Mouse (Mus musculus): ENCODE measurements at regions not wholly inside any gene's neighbourhood (a gene's known extent, or its start where the extent isn't known, plus 50 kb on each side); places are given as distances from the start of the nearest gene placed in this dataset.

DNA sequence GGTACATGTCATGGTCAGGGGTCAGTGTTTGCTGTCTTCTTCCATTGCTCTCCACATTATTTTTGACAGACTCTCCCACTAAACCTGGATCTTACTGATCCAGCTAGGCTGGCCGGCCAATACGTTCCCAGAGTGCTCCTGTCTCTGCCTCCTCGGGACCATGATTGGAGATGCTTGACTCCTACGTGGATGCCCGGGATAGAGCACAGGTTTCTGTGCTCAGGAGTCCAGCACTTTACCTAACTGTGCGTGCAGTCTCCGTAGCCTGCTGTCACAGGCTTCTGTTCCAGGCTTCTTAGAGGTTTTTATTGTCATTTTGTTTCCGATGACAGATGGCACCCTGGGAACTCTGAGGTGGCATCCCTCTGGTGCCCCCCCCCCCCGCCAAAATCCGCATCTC is 232.4 kb downstream of the Maf start:
- DNase-seq, result no peak

DNA sequence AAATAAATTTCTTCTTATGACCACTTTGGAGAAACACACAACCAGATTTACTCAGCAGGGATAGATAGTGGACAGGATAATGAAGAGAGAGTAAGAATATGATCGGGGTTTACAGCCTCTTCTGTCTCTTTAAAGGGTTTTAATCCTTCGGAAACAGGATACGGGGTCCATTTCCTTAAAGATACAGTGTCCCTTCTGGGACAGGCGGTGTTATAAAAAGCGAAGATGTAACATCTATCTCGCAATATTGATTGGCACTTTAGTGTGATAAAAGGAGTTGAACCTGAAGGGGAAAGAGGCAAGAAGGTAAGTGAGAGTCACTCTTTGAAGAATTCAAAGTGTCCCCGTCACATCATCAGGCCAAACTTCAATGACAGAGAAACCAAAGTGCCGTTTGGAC is 233.6 kb downstream of the Maf start:
- DNase-seq, result no peak

DNA sequence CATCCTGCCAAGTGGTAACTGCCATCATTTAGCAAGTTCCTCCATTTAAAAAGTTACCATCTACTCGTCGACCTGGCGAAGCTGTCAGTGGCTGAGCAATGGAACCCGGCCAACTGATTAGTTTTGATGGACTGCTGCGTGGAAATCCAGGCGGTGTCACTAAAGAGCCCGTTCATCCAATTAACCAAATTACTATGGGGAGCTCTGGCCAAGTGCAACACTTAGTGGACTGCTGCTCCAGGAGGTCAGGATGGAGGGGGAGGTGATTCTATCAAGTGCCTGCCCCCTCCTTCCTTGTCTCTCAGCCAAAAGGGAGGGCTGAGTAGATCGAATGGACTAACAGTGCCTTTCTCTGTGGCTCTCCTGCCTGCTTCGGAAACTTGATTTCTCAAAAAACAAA is 241.0 kb downstream of the Maf start:
- peak; percentile 5 for DNase-seq

DNA sequence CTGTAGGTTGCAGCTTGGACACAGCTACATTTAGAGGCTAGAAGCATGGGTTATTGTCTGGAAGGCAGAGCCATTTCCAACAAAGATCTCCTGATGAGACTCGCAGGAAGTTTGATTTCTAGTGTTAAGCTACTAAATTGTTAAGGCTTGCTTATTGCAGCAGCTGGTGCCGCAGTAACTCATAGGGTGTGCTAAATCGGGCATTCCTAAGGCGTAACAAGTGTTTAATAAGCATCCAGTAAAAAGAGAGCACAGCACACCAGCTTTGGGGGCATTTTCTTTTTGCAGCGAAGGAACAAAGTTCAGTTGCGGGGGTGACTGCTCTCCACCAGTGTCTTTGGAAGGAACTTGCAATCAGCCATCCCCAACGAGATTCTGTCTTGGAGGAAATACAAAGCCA is 241.5 kb downstream of the Maf start:
- no peak for DNase-seq

DNA sequence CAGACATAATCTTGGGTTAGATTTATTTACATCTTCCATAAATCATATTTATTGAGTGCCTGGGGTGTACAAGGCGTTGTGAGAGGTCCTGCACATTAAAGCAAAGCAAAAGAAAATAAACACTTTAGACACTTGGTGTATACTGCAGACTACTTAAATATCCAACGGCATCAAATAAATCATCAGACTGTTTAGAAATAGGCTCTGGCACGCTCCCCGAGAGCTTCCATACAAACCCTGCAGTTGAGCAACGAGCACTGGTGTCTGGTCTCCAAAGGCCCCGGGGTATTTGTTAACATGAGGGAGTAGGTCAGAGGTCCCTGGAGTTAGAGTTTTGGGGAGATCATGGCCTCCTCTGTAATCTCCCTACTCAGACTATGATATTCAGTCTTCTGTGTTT is 244.9 kb downstream of the Maf start:
- DNase-seq, result no peak

DNA sequence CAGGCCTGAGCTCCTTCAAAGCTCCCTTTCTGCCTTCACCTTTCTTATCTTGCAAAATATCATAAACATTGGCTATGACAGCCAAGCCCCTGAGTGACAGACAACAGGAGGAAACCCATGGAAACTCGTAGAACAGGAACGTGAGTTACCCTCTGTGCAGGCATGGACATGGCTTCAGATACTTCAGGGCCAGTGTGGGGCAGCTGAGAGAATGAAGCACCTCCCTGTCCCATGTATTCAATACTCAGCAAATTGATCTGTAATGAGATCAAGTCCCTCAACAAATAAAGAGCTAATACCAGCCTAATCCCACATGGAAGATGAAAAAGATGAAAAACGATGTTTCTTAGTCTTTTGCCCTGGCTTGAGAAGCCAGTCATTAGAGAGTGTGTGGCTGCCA is 249.5 kb downstream of the Maf start:
- no peak for DNase-seq

DNA sequence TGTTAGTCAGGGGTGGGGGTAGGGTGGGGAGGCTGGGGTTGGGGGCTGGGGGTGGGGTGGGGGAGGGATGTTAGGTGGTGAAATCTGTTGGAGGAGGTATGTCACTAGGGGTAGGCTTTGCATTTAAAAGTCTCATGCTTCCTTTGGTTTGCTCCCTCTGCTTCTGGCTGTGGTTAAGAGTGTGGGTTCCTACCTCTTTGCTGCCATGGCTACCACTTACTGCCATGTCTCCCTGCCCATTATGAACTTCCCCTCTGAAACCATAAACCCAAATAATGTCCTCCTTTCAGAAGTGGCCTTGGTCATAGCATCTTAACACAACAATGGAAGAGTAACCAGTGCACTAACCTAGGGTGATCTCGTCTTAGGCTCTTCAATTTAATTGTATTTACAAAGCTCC is 256.8 kb downstream of the Maf start:
- DNase-seq, result no peak

DNA sequence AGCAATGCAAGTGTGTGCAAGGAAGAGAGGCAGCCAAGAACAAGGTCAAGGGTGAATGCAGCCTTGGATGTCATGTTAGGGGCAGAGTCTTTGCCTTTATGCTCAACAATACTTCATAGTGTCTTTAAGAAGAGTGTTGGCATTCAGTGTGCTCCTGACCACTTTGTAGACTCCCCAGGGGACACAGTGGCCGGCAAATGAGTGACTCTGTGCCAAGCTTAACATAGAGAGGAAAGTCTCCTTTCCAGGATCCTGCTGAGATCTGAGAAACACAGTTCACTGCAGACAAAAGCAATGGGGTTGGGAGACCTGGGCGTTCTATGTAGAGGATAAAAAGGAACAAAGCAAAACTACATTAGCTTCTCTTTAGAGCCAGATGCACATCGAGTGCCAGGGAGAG is 259.2 kb downstream of the Maf start:
- DNase-seq, result no peak

DNA sequence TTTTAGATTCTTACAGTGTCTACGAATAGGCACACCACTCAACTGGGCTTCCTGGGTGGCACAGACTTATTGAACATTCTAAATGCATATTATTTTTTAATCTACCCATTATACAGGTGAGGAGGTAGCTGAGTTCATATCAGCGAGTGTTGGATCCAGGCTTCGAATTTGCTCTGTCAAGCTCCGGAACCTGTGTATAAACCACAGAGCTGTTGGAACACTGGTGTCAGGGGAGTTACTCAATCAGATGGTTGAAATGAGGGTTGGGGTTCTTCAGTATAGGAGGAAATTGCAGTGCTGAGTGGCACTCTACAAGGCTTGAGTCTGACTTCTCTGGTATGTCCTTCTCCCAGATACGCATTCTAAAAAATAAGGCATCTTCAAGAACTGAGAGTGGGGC is 263.1 kb downstream of the Maf start:
- no peak for DNase-seq

DNA sequence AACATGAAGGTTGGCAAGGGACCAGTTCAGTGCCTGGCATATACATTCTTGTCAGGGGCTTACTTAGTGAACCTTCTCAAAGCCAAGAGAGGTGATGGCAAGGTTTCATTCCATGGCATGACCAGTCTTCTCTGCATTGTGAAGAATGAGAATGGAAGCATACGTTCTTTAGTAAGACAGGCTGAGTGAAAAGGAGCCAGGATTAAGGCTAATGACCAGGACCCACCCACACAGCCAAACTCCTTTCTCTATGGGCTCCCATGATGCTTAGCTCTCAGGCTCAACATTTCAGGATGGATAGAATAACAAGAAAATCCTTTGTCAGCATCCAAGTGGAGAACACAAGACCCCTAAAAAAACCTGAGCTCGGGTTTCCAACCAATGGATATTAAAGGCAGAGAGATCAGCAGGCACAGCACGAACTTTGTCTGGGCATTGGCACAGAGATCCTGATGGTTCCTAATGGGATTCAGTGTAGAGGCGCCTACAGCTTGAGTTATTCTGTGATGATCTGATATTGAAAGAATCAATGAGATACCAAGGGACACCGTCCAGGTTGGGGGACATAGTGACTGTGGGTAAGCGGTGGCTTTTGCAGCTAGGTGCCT is 265.5 kb downstream of the Maf start:
- no peak for DNase-seq

DNA sequence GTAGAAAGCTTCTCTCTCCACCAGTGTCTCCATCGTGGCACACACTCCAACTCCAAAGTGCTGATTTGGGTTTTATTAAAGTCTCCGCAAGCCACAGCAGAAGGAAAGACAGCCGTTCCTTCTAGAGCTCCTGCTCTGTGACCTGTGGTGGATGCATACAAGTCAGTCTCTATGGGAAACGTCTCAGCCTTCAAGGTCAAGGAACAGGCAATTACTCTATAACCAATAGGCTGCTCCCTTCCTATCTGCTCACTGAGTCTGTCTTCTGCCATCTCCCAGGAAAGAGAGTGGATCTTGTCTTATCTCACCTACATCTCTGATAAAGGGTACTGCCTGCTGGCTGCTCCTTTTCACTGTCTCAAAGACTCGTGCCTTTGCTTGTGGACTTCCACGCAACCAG is 266.3 kb downstream of the Maf start:
- DNase-seq, result no peak

DNA sequence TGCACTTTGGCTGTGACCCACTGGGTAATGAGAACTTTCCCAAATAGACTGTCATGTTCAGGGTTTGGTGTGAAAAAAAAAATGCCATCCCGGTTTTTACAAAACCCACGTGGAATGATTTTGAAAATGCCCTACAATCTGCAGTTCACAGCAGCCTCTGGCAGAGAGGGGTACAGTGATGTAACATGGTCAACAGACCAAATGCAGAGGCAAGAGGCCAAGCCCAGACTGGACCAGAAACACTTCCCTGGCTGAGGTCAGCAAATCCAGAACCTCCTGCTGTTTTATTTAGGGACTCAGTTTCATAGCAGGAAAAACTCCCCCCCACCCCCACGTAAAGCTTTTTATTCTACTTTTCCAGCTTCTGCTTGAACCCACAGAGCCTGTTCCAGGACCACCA is 267.4 kb downstream of the Maf start:
- DNase-seq, result no peak

DNA sequence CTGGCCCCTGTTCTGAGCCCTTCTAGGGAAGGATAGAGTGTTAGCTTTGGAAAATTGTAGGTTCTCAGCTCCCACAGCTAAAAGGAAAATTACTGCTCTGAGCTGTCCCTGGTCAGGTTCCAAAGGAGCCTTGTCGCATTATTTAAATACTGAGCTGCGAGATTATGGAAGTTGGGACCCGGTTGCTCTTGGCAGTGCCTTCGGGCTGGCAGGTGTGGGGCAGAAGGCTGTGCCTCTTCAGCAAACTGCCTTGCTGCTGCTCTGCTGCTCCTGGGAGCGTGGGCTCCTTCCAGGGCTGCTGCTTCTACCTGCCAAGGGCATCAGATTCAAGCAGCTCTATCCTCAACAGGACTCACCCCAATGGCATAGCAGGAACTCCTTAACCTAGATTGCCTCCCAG is 268.1 kb downstream of the Maf start:
- no peak for DNase-seq

DNA sequence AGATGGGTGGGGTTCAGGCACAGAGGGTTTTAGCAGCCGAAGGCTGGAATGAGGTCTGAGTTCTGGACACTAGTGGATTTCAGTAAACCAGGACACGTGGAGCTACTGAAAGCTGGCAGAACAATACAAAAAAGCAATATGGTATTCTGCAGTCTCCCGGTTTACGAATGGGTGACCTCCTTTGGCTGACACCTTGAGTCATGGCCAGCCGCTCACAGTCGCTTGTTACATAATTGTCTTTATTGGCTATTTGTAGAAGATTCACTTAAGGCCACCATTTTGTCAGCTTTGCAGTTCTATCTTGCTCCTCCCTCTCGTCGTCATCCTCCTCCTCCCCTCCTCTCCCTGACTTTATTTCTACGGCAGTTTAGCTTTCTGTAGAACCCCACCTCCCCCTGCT is 269.6 kb downstream of the Maf start:
- no peak for DNase-seq

DNA sequence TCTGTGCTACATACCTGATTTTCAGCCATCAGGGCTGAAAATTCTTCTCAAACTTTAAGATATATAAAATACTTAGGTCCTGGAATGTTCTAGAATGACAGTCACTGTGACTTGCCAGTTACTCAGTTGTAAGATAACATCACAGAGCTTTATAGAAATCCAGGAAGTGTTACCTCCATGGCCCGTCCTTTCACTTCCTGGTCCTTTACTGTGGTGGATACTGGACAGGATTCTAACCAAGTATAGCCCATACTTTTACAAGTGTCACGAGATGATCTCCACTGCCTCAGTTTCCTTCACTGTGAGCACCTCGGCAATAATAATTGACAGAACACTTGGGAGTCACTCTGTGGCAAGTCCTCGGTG is 271.3 kb downstream of the Maf start:
- no peak for DNase-seq

DNA sequence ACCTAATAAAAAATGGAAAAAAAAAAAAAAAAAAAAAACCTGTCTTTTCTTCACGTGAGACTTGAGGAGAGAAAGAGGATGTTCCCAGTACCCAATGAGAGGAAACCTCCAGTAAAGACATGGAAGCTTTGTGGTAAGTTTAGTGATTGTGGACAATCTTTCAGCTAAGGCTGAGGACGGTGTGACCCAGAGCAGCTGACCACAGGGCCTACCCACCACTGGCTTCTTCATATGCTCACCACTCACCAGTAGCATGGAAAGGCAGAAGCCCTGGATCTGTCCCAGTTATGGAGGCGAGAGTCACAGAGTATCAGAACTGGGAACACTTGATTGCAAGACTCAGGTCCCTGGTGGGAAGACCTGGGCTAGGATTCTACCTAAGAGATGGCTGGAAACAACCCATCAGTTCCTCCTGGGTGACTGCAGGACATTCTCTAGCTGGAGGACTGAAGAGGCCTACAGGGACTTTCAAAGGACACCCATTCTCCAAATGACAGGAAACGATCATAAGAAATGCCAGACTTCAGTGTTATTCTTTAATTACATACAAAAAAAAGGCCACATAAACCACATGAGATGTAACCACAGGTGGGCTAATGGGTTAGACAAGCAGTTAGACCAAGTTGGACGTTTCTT is 271.8 kb downstream of the Maf start:
- no peak for DNase-seq

DNA sequence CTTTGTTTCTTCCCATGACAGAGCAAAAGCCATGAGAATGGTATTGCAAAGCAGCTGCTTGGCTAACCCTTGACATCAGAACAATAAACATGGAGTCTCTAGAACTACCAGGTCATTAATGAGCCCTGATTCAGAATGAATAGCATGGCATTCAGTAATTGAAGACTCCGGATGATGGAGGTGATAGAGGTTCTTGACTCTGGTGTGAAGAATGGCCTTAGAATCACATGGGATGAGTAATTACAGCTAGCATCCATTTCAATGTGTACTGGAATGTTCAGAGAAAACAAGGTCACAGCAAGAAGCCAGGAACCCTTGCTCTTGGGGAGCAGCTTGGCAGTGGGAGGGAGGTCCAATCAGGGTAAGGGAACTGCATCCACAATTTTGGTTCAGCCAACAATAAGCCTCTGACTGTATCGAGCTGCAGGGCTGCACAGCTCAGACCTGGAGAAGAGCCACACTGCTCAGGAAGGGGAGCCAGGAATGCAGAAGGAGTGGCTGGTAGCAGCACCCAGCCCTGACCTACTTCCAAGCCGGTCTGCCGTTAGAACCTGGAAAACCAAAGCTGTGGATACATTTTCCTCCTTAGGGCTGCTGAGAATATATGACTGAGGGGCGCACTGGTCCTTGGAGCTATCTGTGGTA is 275.1 kb downstream of the Maf start:
- no peak for DNase-seq

DNA sequence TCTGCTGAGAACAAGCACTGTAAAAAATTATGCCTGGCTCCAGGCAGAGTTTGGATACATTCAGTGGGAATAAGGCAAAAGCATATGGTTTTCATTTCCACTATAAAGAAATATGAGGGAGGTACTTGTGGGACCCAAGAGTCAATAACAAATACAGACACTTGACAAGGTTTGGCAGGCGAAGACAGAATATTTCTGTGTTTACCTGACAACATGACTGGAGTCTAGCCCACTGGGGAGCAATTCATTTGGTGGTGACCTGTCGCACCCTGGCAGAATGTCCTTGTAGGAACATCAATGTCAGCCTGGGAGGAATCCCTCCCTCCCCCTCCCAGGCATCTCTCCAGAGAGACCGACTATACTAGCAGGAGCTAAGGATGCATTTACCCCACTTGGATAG is 276.8 kb downstream of the Maf start:
- DNase-seq, result no peak

DNA sequence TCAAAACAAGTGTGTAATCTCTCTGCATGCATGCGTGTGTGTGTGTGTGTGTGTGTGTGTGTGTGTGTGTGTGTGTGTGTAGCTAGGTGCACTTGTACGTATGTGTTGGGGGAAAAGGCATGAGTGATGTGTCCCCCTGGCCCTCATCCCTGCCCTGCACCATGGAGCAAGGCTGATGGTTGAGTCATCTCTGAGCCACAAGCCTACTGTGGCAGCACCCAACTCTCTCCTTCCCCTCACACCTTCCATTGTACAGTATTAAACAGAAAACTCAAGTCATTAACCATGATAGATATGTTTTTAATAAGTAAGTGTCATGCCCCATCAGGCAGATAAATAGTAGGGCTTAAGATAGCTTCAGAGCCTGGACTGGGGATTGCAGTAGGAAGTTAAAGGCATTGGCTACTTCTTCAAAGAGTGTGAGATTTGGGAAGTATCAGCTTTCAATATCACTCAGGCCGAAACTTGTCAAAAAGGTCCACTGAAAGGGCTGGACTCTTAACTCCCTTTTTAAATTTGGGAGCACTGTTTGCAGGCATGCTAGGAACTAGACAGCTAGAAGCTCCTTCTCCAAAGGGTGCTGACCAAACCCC is 278.2 kb downstream of the Maf start:
- no peak for DNase-seq

DNA sequence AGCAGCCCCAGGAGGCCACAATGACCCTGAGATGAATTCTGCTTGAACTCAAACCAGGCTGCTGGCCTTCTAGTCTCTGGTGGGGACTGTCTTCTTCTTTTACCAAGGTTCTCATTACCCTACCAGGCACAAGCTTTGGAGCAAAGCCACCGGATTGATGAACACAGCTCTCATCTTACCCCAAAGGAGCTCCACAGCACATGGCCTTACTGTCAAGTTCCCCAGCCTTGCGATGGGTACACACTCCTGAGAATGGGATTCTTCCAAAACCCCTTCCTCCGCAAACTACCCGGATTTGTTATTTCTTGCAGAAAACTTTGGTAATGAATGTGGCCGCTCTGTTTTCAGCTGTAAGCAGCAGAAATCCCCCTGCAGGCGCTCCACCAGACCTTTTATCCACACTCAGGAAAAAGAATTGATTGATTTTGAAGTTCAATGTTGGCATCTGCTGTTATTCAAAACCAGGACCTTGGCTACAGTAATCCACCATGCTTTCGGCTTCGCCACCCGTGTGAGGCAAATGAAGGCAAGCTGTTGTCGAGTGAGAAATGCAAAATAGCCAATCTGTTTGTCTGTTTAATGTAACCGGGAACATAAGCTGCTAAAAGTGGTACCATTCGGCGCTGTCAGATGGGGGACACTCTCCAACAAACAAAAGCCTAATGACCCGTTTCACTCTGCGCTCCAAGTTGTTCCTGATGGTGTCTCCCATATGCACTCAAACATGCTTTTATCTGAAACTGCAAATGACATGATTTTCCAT is 278.9 kb downstream of the Maf start:
- no peak for DNase-seq

DNA sequence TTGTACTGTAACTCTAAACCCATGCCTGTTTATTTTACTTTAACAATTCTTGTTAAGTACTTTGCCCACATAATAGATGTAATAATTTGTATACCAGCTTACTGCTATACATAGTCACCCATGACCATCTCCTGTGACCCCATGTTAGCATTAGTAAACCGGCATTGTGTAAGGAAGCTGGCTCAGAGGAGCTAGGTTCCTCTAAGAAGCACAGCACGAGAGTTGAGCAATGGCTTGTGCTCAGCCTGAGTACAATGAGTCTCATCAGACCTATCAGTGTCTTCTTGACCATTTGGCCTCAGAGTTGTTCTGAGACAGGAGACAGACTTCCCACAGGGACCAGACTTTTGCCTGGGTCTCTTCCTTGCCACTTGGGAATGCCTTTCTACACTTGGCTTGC is 279.6 kb downstream of the Maf start:
- DNase-seq, result no peak

DNA sequence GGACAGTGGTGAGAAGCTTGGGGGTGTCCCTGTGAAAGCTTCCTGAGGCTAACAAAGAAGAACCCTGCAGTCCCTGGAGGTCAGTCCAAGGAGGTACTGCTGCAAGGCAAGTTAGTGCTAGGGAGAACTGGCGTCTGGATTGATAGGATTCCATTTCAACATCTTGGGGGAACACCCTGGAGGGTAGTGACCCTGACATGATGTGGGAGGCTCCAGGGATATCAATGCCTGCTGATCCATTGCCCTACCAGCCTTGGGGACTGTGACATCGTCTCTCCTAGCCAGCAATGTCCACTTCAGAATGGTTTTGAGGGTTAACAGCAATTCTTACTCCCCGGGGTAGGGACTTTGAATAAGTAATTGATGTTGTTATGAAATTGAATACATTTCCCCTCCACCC is 280.1 kb downstream of the Maf start:
- DNase-seq, result no peak

DNA sequence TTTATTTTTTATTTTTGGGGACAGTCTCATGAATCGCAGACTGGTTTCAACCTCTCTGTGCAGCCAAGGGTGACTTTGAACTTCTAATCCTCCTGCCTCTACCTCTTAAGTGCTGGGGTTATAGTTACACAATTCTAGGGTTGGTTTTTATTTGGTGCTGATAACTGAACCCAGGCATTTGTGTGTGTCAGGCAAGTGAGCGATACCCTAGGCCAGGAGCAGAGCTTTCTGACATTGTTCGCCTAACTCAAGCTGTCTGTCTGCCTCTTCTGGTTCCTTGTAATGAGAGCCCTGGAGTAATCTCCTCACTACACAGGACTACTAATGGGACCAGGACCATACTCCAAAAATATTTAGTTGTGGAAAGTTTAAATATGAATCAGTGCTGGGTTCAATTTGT is 281.1 kb downstream of the Maf start:
- no peak for DNase-seq

DNA sequence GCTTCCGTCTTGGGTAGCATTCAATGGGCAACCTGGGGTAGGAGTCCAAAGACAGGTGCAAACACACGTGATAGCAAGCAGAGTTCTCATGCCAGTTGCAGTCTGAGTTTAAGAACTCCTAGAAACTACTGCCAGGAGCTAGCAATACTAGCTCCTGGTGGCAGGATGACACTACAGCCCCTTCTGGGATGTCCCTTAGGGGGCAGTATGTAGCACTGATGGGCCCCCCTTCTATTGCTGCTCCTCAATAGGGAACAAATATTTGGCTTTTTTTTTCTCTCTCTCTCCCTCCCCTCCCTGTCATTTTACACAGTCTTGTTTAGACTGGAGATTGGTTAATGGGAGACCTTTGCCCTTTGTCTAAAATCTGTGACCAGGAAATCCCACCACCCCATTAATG is 282.2 kb downstream of the Maf start:
- DNase-seq, result no peak

All from right cerebral cortex, postnatal 25 days (tissue).